Mouse (Mus musculus) forebrain, embryonic 14.5 days (tissue): ENCODE measurements around the gene Pitx2. TPM values are rescaled to one million over a fixed set of nuclear protein-coding genes. Genes with fewer than 3 reads are reported as not detected.

Experiments
- ATAC-seq: fragments of 200-750 bp; cut with Nextera tagmentation; 2 replicates; pipeline ENCODE4 v1.8.0; 2017; ENCODE audit warnings: mild to moderate bottlenecking, moderate library complexity
- DNase-seq: peaks from one replicate; pipeline ENCODE4 v3.0.0-alpha.2; 2015; ENCODE audit warnings: low spot score
- H3K27ac ChIP-seq: fragments of 300-500 bp; sonication (generic); 2 replicates; pipeline ENCODE4 v1.5.1; 2014; ENCODE audit warnings: low read depth, mild to moderate bottlenecking, control low read depth, low read length, moderate library complexity
- H3K27me3 ChIP-seq: fragments of 300-500 bp; sonication (generic); replicated peaks from 2 replicates; pipeline ENCODE4 v1.6.1; 2014; ENCODE audit warnings: low read length, control low read depth, mixed read lengths; ENCODE audit not compliant: control insufficient read depth, insufficient read depth
- H3K36me3 ChIP-seq: fragments of 300-500 bp; sonication (generic); 2 replicates; pipeline ENCODE4 v1.6.1; 2014; ENCODE audit warnings: low read length, control low read depth; ENCODE audit not compliant: control insufficient read depth, insufficient read depth
- H3K4me1 ChIP-seq: fragments of 300-500 bp; sonication (generic); 2 replicates; pipeline ENCODE4 v1.6.1; 2014; ENCODE audit warnings: antibody characterized with exemption, low read length, control low read depth; ENCODE audit not compliant: control insufficient read depth, insufficient read depth
- H3K4me2 ChIP-seq: fragments of 300-500 bp; sonication (generic); 2 replicates; pipeline ENCODE4 v1.6.1; 2014; ENCODE audit warnings: mild to moderate bottlenecking, control low read depth, low read length
- H3K4me3 ChIP-seq: fragments of 300-500 bp; sonication (generic); 2 replicates; pipeline ENCODE4 v1.5.1; 2014; ENCODE audit warnings: low read depth, low read length, control low read depth
- H3K9ac ChIP-seq: fragments of 300-500 bp; sonication (generic); 2 replicates; pipeline ENCODE4 v1.6.1; 2014; ENCODE audit warnings: mild to moderate bottlenecking, low read length, control low read depth, moderate library complexity
- H3K9me3 ChIP-seq: fragments of 300-500 bp; sonication (generic); replicated peaks from 2 replicates; pipeline ENCODE4 v1.6.1; 2016; ENCODE audit warnings: low read length, control low read depth, mixed read lengths; ENCODE audit not compliant: control insufficient read depth
- WGBS: fragments of 180-500 bp; shearing (Covaris S2); extraction: QIAGEN DNeasy Blood & Tissue Kit; methylation state at CpG from one replicate; pipeline ENCODE4 v1.1.7; 2014; 5-methylcytosine and 5-hydroxymethylcytosine counted together
- polyA plus RNA-seq: library from polyadenylated mRNA; unstranded; fragments of >200 nt; fragmentation: Nextera tagmentation; extraction: Ambion mirVana; gene quantifications from 2 replicates; pipeline ENCODE4 v1.2.1, GENCODE M21; 2014

Gene Pitx2
- polyA plus RNA-seq, 1 experiment from 2014 or later: 9.3 TPM

GRCm38 (mm10) chr3:129199160-129199608, 494 bp upstream of the Pitx2 start:
- Histone ChIP-seq H3K4me3 (peak overlapping the region; percentile 30), H3K4me1 (peaks cover 5% of the 10 kb centered on the region), H3K36me3 (no peaks in the 10 kb centered on the region), H3K27ac (no peak overlapping the region), H3K4me2 (peak overlapping the region; percentile 58), H3K9me3 (no peaks in the 10 kb centered on the region), H3K9ac (no peak overlapping the region; the same call in 1 of the 2 replicates), H3K27me3 (peaks cover 76% of the 10 kb centered on the region)
- DNase-seq: peak; percentile 13
- under 1% methylated on average over 16 of the region's 16 CpGs for WGBS
- no peak for ATAC-seq

GRCm38 (mm10) chr3:129200501-129200890, 818 bp downstream of the Pitx2 start:
- Histone ChIP-seq H3K27ac (no peak overlapping the region), H3K27me3 (peaks cover 78% of the 10 kb centered on the region), H3K9ac (no peak overlapping the region), H3K4me1 (peaks cover 9% of the 10 kb centered on the region), H3K36me3 (no peaks in the 10 kb centered on the region), H3K4me3 (peak overlapping the region; percentile 30), H3K9me3 (no peaks in the 10 kb centered on the region), H3K4me2 (0 out of 2 replicates have a peak overlapping the region, but pooled peaks have one; percentile 58)
- peak; percentile 21 for DNase-seq
- 1% methylated on average over 9 of the region's 9 CpGs for WGBS
- no peak for ATAC-seq

GRCm38 (mm10) chr3:129201156-129201555, 1.5 kb downstream of the Pitx2 start:
- 0% methylated on average over 3 of the region's 3 CpGs for whole genome bisulfite sequencing
- ATAC-seq: no peak
- H3K36me3 ChIP-seq: no peaks in the 10 kb centered on the region

GRCm38 (mm10) chr3:129201681-129202255, 2.1 kb downstream of the Pitx2 start:
- H3K27ac ChIP-seq: no peak overlapping the region
- H3K27me3 ChIP-seq: peaks cover 88% of the 10 kb centered on the region
- H3K4me3 ChIP-seq: no peak overlapping the region
- WGBS: 1% methylated on average over 11 of the region's 11 CpGs
- H3K36me3 ChIP-seq: no peaks in the 10 kb centered on the region
- H3K9me3 ChIP-seq: no peaks in the 10 kb centered on the region
- ATAC-seq: no peak
- H3K4me2 ChIP-seq: no peak overlapping the region
- peaks cover 9% of the 10 kb centered on the region for H3K4me1 ChIP-seq
- DNase-seq: peak; percentile 14
- H3K9ac ChIP-seq: no peak overlapping the region

More at GRCm38 (mm10) chr3:129201156-129201555, 1.5 kb downstream of the Pitx2 start:
- H3K27me3 ChIP-seq: peaks cover 84% of the 10 kb centered on the region
- no peak overlapping the region for H3K4me3 ChIP-seq
- H3K4me1 ChIP-seq: peaks cover 9% of the 10 kb centered on the region
- no peaks in the 10 kb centered on the region for H3K9me3 ChIP-seq
- no peak overlapping the region for H3K27ac ChIP-seq
- no peak overlapping the region for H3K4me2 ChIP-seq
- H3K9ac ChIP-seq: no peak overlapping the region
- peak; percentile 21 for DNase-seq

- Histone ChIP-seq H3K9ac (no peak overlapping the region), H3K4me3 (no peak overlapping the region)
- WGBS: 1% methylated on average over 36 of the region's 36 CpGs
These were observed 3.4 kb downstream of the Pitx2 start for GRCm38 (mm10) chr3:129202871-129203740.

GRCm38 (mm10) chr3:129203761-129204440, 4.2 kb downstream of the Pitx2 start:
- H3K27ac ChIP-seq: no peak overlapping the region
- no peaks in the 10 kb centered on the region for H3K36me3 ChIP-seq
- H3K4me1 ChIP-seq: peaks cover 9% of the 10 kb centered on the region
- peak; percentile 25 for ATAC-seq
- peak overlapping the region; percentile 79 for H3K4me2 ChIP-seq
- DNase-seq: peak; percentile 36
- peaks cover 88% of the 10 kb centered on the region for H3K27me3 ChIP-seq
- H3K4me3 ChIP-seq: peak overlapping the region; percentile 39
- peak overlapping the region; percentile 43 for H3K9ac ChIP-seq
- H3K9me3 ChIP-seq: no peaks in the 10 kb centered on the region
- WGBS: under 1% methylated on average over 35 of the region's 35 CpGs

More at GRCm38 (mm10) chr3:129202871-129203740, 3.4 kb downstream of the Pitx2 start:
- peaks cover 86% of the 10 kb centered on the region for H3K27me3 ChIP-seq
- DNase-seq (peak; percentile 15), ATAC-seq (no peak)
- no peaks in the 10 kb centered on the region for H3K36me3 ChIP-seq
- no peak overlapping the region for H3K4me2 ChIP-seq
- no peak overlapping the region for H3K27ac ChIP-seq
- no peaks in the 10 kb centered on the region for H3K9me3 ChIP-seq
- H3K4me1 ChIP-seq: peaks cover 9% of the 10 kb centered on the region

GRCm38 (mm10) chr3:129204441-129205313, 5.0 kb downstream of the Pitx2 start:
- H3K4me3 ChIP-seq: peak overlapping the region; percentile 39
- H3K4me1 ChIP-seq: peaks cover 6% of the 10 kb centered on the region
- DNase-seq (peak; percentile 93), ATAC-seq (peak; percentile 95)
- WGBS: under 1% methylated on average over 48 of the region's 48 CpGs
- peak overlapping the region; percentile 79 for H3K4me2 ChIP-seq
- no peaks in the 10 kb centered on the region for H3K9me3 ChIP-seq
- peak overlapping the region; percentile 43 for H3K9ac ChIP-seq
- peaks cover 89% of the 10 kb centered on the region for H3K27me3 ChIP-seq
- H3K27ac ChIP-seq: no peak overlapping the region
- no peaks in the 10 kb centered on the region for H3K36me3 ChIP-seq
